Mouse (Mus musculus) embryonic facial prominence, embryonic 15.5 days (tissue): Measurements from ENCODE around the gene B3gnt2. TPM values are rescaled to one million over a fixed set of nuclear protein-coding genes. Genes with fewer than 3 reads are reported as not detected.
A peak's percentile ranks its signal among the peaks of the same experiment; 100 is the strongest.
"Not testable (repeated sequence)": the region's sequence is repeated elsewhere in the genome, so short reads cannot be mapped to it uniquely, and the experiment has no call there.

Experiments used
- ATAC-seq: fragments of 200-750 bp; cut with Nextera tagmentation; 2 replicates; pipeline ENCODE4 v1.8.0; 2017; ENCODE audit warnings: low read depth, moderate TSS enrichment; ENCODE audit not compliant: insufficient number of reproducible peaks, low FRiP score, low TSS enrichment
- H3K27ac ChIP-seq: fragments of 300-500 bp; sonication (generic); replicated peaks from 2 replicates; pipeline ENCODE4 v1.5.1; 2015; ENCODE audit warnings: mild to moderate bottlenecking, inconsistent platforms
- H3K27me3 ChIP-seq: fragments of 300-500 bp; sonication (generic); 2 replicates; pipeline ENCODE4 v1.6.1; 2015; ENCODE audit warnings: inconsistent platforms
- H3K36me3 ChIP-seq: fragments of 300-500 bp; sonication (generic); 2 replicates; pipeline ENCODE4 v1.6.1; 2015; ENCODE audit warnings: mild to moderate bottlenecking, inconsistent platforms
- H3K4me1 ChIP-seq: fragments of 300-500 bp; sonication (generic); 2 replicates; pipeline ENCODE4 v1.6.1; 2015; ENCODE audit warnings: inconsistent platforms
- H3K4me2 ChIP-seq: fragments of 300-500 bp; sonication (generic); replicated peaks from 2 replicates; pipeline ENCODE4 v1.6.1; 2015; ENCODE audit warnings: mild to moderate bottlenecking, inconsistent platforms
- H3K4me3 ChIP-seq: fragments of 300-500 bp; sonication (generic); replicated peaks from 2 replicates; pipeline ENCODE4 v1.5.1; 2015; ENCODE audit warnings: mild to moderate bottlenecking, inconsistent platforms
- H3K9ac ChIP-seq: fragments of 300-500 bp; sonication (generic); 2 replicates; pipeline ENCODE4 v1.6.1; 2015; ENCODE audit warnings: inconsistent platforms
- H3K9me3 ChIP-seq: fragments of 300-500 bp; sonication (generic); replicated peaks from 2 replicates; pipeline ENCODE4 v1.6.1; 2016; ENCODE audit warnings: inconsistent platforms
- WGBS: fragments of 180-500 bp; shearing (Covaris S2); methylation state at CpG from one replicate; pipeline ENCODE4 v1.1.7; 2015; 5-methylcytosine and 5-hydroxymethylcytosine counted together
- polyA plus RNA-seq: library from polyadenylated mRNA; unstranded; fragments of >200 nt; fragmentation: Nextera tagmentation; extraction: Ambion mirVana; gene quantifications from 2 replicates; pipeline ENCODE4 v1.2.1, GENCODE M21; 2015

The B3gnt2 gene
- polyA plus RNA-seq, 1 experiment from 2014 or later, result 9.1 TPM

GRCm38 (mm10) chr11:22741998-22742626, 118.6 kb downstream of the B3gnt2 start:
- 40% methylated on average over 7 of the region's 7 CpGs for WGBS
- ATAC-seq, result peak; percentile 67; the same call in 1 of the 2 replicates
- H3K27ac ChIP-seq, result 0 out of 2 replicates have a peak overlapping the region, but pooled peaks have one; percentile 41
- 0 out of 2 replicates have a peak, but pooled peaks cover 2% of the 10 kb centered on the region for H3K4me1 ChIP-seq
- peaks cover 5% of the 10 kb centered on the region; the same call in 1 of the 2 replicates for H3K9me3 ChIP-seq
- H3K4me3 ChIP-seq, result no peak overlapping the region
- H3K27me3 ChIP-seq, result no peaks in the 10 kb centered on the region
- no peaks in the 10 kb centered on the region for H3K36me3 ChIP-seq
- no peak overlapping the region for H3K4me2 ChIP-seq
- no peak overlapping the region for H3K9ac ChIP-seq

GRCm38 (mm10) chr11:22741436-22741835, 119.3 kb downstream of the B3gnt2 start:
- ATAC-seq, result no peak
- Histone ChIP-seq H3K4me3 (no peak overlapping the region), H3K27ac (peak overlapping the region; percentile 41; the same call in 1 of the 2 replicates)

GRCm38 (mm10) chr11:22739497-22740288, 121.1 kb downstream of the B3gnt2 start:
- no peak overlapping the region for H3K4me2 ChIP-seq
- WGBS, result 74% methylated on average over 5 of the region's 5 CpGs
- no peaks in the 10 kb centered on the region for H3K36me3 ChIP-seq
- H3K4me1 ChIP-seq, result 0 out of 2 replicates have a peak, but pooled peaks cover 2% of the 10 kb centered on the region
- no peak overlapping the region for H3K27ac ChIP-seq
- no peak for ATAC-seq
- H3K9me3 ChIP-seq, result no peaks in the 10 kb centered on the region
- no peak overlapping the region for H3K9ac ChIP-seq
- no peak overlapping the region for H3K4me3 ChIP-seq
- no peaks in the 10 kb centered on the region for H3K27me3 ChIP-seq

More at GRCm38 (mm10) chr11:22741436-22741835, 119.3 kb downstream of the B3gnt2 start:
- H3K9ac ChIP-seq, result no peak overlapping the region
- H3K27me3 ChIP-seq, result no peaks in the 10 kb centered on the region
- H3K9me3 ChIP-seq, result peaks cover 5% of the 10 kb centered on the region; the same call in 1 of the 2 replicates
- 0 out of 2 replicates have a peak, but pooled peaks cover 2% of the 10 kb centered on the region for H3K4me1 ChIP-seq
- no peak overlapping the region for H3K4me2 ChIP-seq
- H3K36me3 ChIP-seq, result no peaks in the 10 kb centered on the region
- 68% methylated on average over 3 of the region's 3 CpGs for WGBS

GRCm38 (mm10) chr11:22736521-22737225, 124.1 kb downstream of the B3gnt2 start:
- Histone ChIP-seq H3K36me3 (no peaks in the 10 kb centered on the region), H3K27me3 (no peaks in the 10 kb centered on the region), H3K9ac (no peak overlapping the region), H3K9me3 (no peaks in the 10 kb centered on the region), H3K27ac (no peak overlapping the region), H3K4me2 (no peak overlapping the region), H3K4me1 (no peaks in the 10 kb centered on the region), H3K4me3 (no peak overlapping the region)
- no peak for ATAC-seq
- 80% methylated on average over 7 of the region's 7 CpGs for WGBS

- WGBS, result 82% methylated on average over 5 of the region's 5 CpGs
- ATAC-seq, result not testable (repeated sequence)
Measured at GRCm38 (mm10) chr11:22735128-22735527, 125.6 kb downstream of the B3gnt2 start.

GRCm38 (mm10) chr11:22733936-22734335, 126.8 kb downstream of the B3gnt2 start:
- H3K36me3 ChIP-seq, result no peaks in the 10 kb centered on the region
- no peaks in the 10 kb centered on the region for H3K4me1 ChIP-seq
- H3K27ac ChIP-seq, result no peak overlapping the region
- H3K4me2 ChIP-seq, result no peak overlapping the region
- ATAC-seq, result no peak
- no peak overlapping the region for H3K9ac ChIP-seq
- H3K9me3 ChIP-seq, result no peaks in the 10 kb centered on the region
- 78% methylated on average over 6 of the region's 6 CpGs for WGBS
- H3K27me3 ChIP-seq, result no peaks in the 10 kb centered on the region
- H3K4me3 ChIP-seq, result no peak overlapping the region

More at GRCm38 (mm10) chr11:22735128-22735527, 125.6 kb downstream of the B3gnt2 start:
- not testable (repeated sequence) for H3K9ac ChIP-seq, H3K4me2 ChIP-seq, H3K36me3 ChIP-seq, H3K4me1 ChIP-seq, H3K4me3 ChIP-seq, H3K9me3 ChIP-seq, H3K27me3 ChIP-seq, H3K27ac ChIP-seq

GRCm38 (mm10) chr11:22732907-22733306, 127.9 kb downstream of the B3gnt2 start:
- H3K27ac ChIP-seq, result no peak overlapping the region
- WGBS, result 76% methylated on average over 4 of the region's 4 CpGs

GRCm38 (mm10) chr11:22723096-22723495, 137.7 kb downstream of the B3gnt2 start:
- WGBS, result 85% methylated on average over 2 of the region's 2 CpGs

More at GRCm38 (mm10) chr11:22732907-22733306, 127.9 kb downstream of the B3gnt2 start:
- Histone ChIP-seq H3K9ac (no peak overlapping the region), H3K4me3 (no peak overlapping the region), H3K9me3 (no peaks in the 10 kb centered on the region), H3K27me3 (no peaks in the 10 kb centered on the region), H3K4me2 (no peak overlapping the region), H3K36me3 (no peaks in the 10 kb centered on the region), H3K4me1 (no peaks in the 10 kb centered on the region)
- ATAC-seq, result no peak

GRCm38 (mm10) chr11:22720096-22720495, 140.7 kb downstream of the B3gnt2 start:
- no peak overlapping the region for H3K9ac ChIP-seq
- ATAC-seq, result no peak
- no peaks in the 10 kb centered on the region for H3K4me1 ChIP-seq
- no peak overlapping the region for H3K4me3 ChIP-seq
- no peaks in the 10 kb centered on the region for H3K9me3 ChIP-seq
- no peak overlapping the region for H3K4me2 ChIP-seq
- no peaks in the 10 kb centered on the region for H3K27me3 ChIP-seq
- no peak overlapping the region for H3K27ac ChIP-seq
- no peaks in the 10 kb centered on the region for H3K36me3 ChIP-seq
- WGBS, result 64% methylated on average over 2 of the region's 2 CpGs

More at GRCm38 (mm10) chr11:22723096-22723495, 137.7 kb downstream of the B3gnt2 start:
- Histone ChIP-seq H3K4me2 (no peak overlapping the region), H3K9ac (no peak overlapping the region), H3K9me3 (no peaks in the 10 kb centered on the region), H3K4me1 (no peaks in the 10 kb centered on the region), H3K4me3 (no peak overlapping the region), H3K27me3 (no peaks in the 10 kb centered on the region), H3K36me3 (no peaks in the 10 kb centered on the region), H3K27ac (no peak overlapping the region)
- ATAC-seq, result no peak

- Histone ChIP-seq H3K4me3 (no peak overlapping the region), H3K4me1 (no peaks in the 10 kb centered on the region), H3K27me3 (no peaks in the 10 kb centered on the region), H3K27ac (no peak overlapping the region), H3K4me2 (no peak overlapping the region), H3K9ac (no peak overlapping the region), H3K36me3 (no peaks in the 10 kb centered on the region), H3K9me3 (no peaks in the 10 kb centered on the region)
- ATAC-seq, result no peak
- WGBS, result 63% methylated on average over 4 of the region's 4 CpGs
Measured at GRCm38 (mm10) chr11:22719570-22719969, 141.2 kb downstream of the B3gnt2 start.

- WGBS, result 90% methylated on average over 7 of the region's 7 CpGs
Measured at GRCm38 (mm10) chr11:22718036-22718435, 142.7 kb downstream of the B3gnt2 start.

More at GRCm38 (mm10) chr11:22718036-22718435, 142.7 kb downstream of the B3gnt2 start:
- no peak overlapping the region for H3K4me3 ChIP-seq
- H3K36me3 ChIP-seq, result no peaks in the 10 kb centered on the region
- H3K4me1 ChIP-seq, result no peaks in the 10 kb centered on the region
- no peak overlapping the region for H3K27ac ChIP-seq
- no peak overlapping the region for H3K9ac ChIP-seq
- no peaks in the 10 kb centered on the region for H3K27me3 ChIP-seq
- ATAC-seq, result no peak
- H3K9me3 ChIP-seq, result no peaks in the 10 kb centered on the region
- H3K4me2 ChIP-seq, result no peak overlapping the region
